Mouse (Mus musculus): ENCODE measurements around the gene 9030612E09Rik. TPM values are rescaled to one million over a fixed set of nuclear protein-coding genes. Genes with fewer than 3 reads are reported as not detected.

Gene 9030612E09Rik
- polyA plus RNA-seq, 1 experiment: not detected

GRCm38 (mm10) chr10:43164406-43164805, 10.1 kb upstream of the 9030612E09Rik start:
- TF ChIP-seq GATA1 (IDR thresholded peaks at IDR 0.05; ENCODE audit: borderline replicate concordance, low read length) (no peak), FLI1 (IDR thresholded peaks at IDR 0.05; ENCODE audit: low read length) (no peak)

GRCm38 (mm10) chr10:43166146-43166545, 8.4 kb upstream of the 9030612E09Rik start:
- Histone ChIP-seq H3K9me3 (peaks cover 26% of the 10 kb centered on the region), H3K4me1 (no peaks in the 10 kb centered on the region), H3K27me3 (replicated peaks) (peaks cover 30% of the 10 kb centered on the region), H3K36me3 (replicated peaks; ENCODE audit: low read length) (no peaks in the 10 kb centered on the region), H3K4me3 (replicated peaks) (no peak overlapping the region)
- TF ChIP-seq GATA1 (IDR thresholded peaks at IDR 0.05; ENCODE audit: borderline replicate concordance, low read length) (no peak), FLI1 (IDR thresholded peaks at IDR 0.05; ENCODE audit: low read length) (no peak)

More at GRCm38 (mm10) chr10:43164406-43164805, 10.1 kb upstream of the 9030612E09Rik start:
- Histone ChIP-seq H3K4me1 (no peaks in the 10 kb centered on the region), H3K36me3 (replicated peaks; ENCODE audit: low read length) (no peaks in the 10 kb centered on the region), H3K27me3 (replicated peaks) (peaks cover 21% of the 10 kb centered on the region), H3K4me3 (replicated peaks) (no peak overlapping the region), H3K9me3 (peaks cover 26% of the 10 kb centered on the region)

- TF ChIP-seq GATA1 (IDR thresholded peaks at IDR 0.05; ENCODE audit: borderline replicate concordance, low read length): no peak
- no peak for TF ChIP-seq FLI1 (IDR thresholded peaks at IDR 0.05; ENCODE audit: low read length)
- Histone ChIP-seq H3K9me3 (peaks cover 26% of the 10 kb centered on the region), H3K27me3 (replicated peaks) (peaks cover 34% of the 10 kb centered on the region), H3K4me3 (replicated peaks) (no peak overlapping the region), H3K4me1 (no peaks in the 10 kb centered on the region), H3K36me3 (replicated peaks; ENCODE audit: low read length) (no peaks in the 10 kb centered on the region)
These were observed 7.7 kb upstream of the 9030612E09Rik start for GRCm38 (mm10) chr10:43166817-43167216.

- TF ChIP-seq FLI1 (IDR thresholded peaks at IDR 0.05; ENCODE audit: low read length) (no peak), GATA1 (IDR thresholded peaks at IDR 0.05; ENCODE audit: borderline replicate concordance, low read length) (no peak)
- Histone ChIP-seq H3K36me3 (replicated peaks; ENCODE audit: low read length) (no peaks in the 10 kb centered on the region), H3K4me1 (peaks cover 13% of the 10 kb centered on the region), H3K27me3 (replicated peaks) (peaks cover 51% of the 10 kb centered on the region), H3K9me3 (peaks cover 10% of the 10 kb centered on the region), H3K4me3 (replicated peaks) (no peak overlapping the region)
These were observed 5.7 kb upstream of the 9030612E09Rik start for GRCm38 (mm10) chr10:43168847-43169246.

GRCm38 (mm10) chr10:43171106-43171505, 3.4 kb upstream of the 9030612E09Rik start:
- H3K4me1 ChIP-seq: peaks cover 30% of the 10 kb centered on the region
- no peak overlapping the region for H3K4me3 ChIP-seq (replicated peaks)
- peaks cover 74% of the 10 kb centered on the region for H3K27me3 ChIP-seq (replicated peaks)
- peaks cover 6% of the 10 kb centered on the region for H3K9me3 ChIP-seq
- TF ChIP-seq GATA1 (IDR thresholded peaks at IDR 0.05; ENCODE audit: borderline replicate concordance, low read length) (no peak), FLI1 (IDR thresholded peaks at IDR 0.05; ENCODE audit: low read length) (no peak)
- no peaks in the 10 kb centered on the region for H3K36me3 ChIP-seq (replicated peaks; ENCODE audit: low read length)

- Histone ChIP-seq H3K36me3 (replicated peaks; ENCODE audit: low read length) (no peaks in the 10 kb centered on the region), H3K4me1 (peaks cover 30% of the 10 kb centered on the region), H3K4me3 (replicated peaks) (no peak overlapping the region), H3K27me3 (replicated peaks) (peaks cover 80% of the 10 kb centered on the region), H3K9me3 (peaks cover 4% of the 10 kb centered on the region; the same call in 1 of the 2 replicates)
- no peak for TF ChIP-seq GATA1 (IDR thresholded peaks at IDR 0.05; ENCODE audit: borderline replicate concordance, low read length)
- TF ChIP-seq FLI1 (IDR thresholded peaks at IDR 0.05; ENCODE audit: low read length): no peak
These were observed 2.4 kb upstream of the 9030612E09Rik start for GRCm38 (mm10) chr10:43172066-43172465.

- H3K36me3 ChIP-seq (replicated peaks; ENCODE audit: low read length): no peaks in the 10 kb centered on the region
- H3K27me3 ChIP-seq (replicated peaks): peaks cover 82% of the 10 kb centered on the region
- peaks cover 4% of the 10 kb centered on the region; the same call in 1 of the 2 replicates for H3K9me3 ChIP-seq
- H3K4me1 ChIP-seq: peaks cover 30% of the 10 kb centered on the region
- H3K4me3 ChIP-seq (replicated peaks): no peak overlapping the region
- TF ChIP-seq FLI1 (IDR thresholded peaks at IDR 0.05; ENCODE audit: low read length) (no peak), GATA1 (IDR thresholded peaks at IDR 0.05; ENCODE audit: borderline replicate concordance, low read length) (no peak)
These were observed 1.9 kb upstream of the 9030612E09Rik start for GRCm38 (mm10) chr10:43172554-43172953.

GRCm38 (mm10) chr10:43173141-43173827, 1.2 kb upstream of the 9030612E09Rik start:
- no peak for TF ChIP-seq GATA1 (IDR thresholded peaks at IDR 0.05; ENCODE audit: borderline replicate concordance, low read length)
- TF ChIP-seq FLI1 (IDR thresholded peaks at IDR 0.05; ENCODE audit: low read length): no peak
- Histone ChIP-seq H3K4me1 (peaks cover 30% of the 10 kb centered on the region), H3K36me3 (replicated peaks; ENCODE audit: low read length) (no peaks in the 10 kb centered on the region), H3K9me3 (peaks cover 4% of the 10 kb centered on the region; the same call in 1 of the 2 replicates), H3K27me3 (replicated peaks) (peaks cover 84% of the 10 kb centered on the region), H3K4me3 (replicated peaks) (peak overlapping the region; percentile 91)

GRCm38 (mm10) chr10:43173828-43174325, 627 bp upstream of the 9030612E09Rik start:
- Histone ChIP-seq H3K36me3 (replicated peaks; ENCODE audit: low read length) (no peaks in the 10 kb centered on the region), H3K27me3 (replicated peaks) (peaks cover 83% of the 10 kb centered on the region), H3K9me3 (peaks cover 4% of the 10 kb centered on the region; the same call in 1 of the 2 replicates), H3K4me3 (replicated peaks) (peak overlapping the region; percentile 91), H3K4me1 (peaks cover 30% of the 10 kb centered on the region)
- TF ChIP-seq GATA1 (IDR thresholded peaks at IDR 0.05; ENCODE audit: borderline replicate concordance, low read length): no peak

- TF ChIP-seq GATA1 (IDR thresholded peaks at IDR 0.05; ENCODE audit: borderline replicate concordance, low read length) (no peak), FLI1 (IDR thresholded peaks at IDR 0.05; ENCODE audit: low read length) (no peak)
- Histone ChIP-seq H3K36me3 (replicated peaks; ENCODE audit: low read length) (no peaks in the 10 kb centered on the region), H3K9me3 (no peaks in the 10 kb centered on the region), H3K4me1 (peaks cover 30% of the 10 kb centered on the region), H3K4me3 (replicated peaks) (peak overlapping the region; percentile 91), H3K27me3 (replicated peaks) (peaks cover 81% of the 10 kb centered on the region)
These were observed 675 bp downstream of the 9030612E09Rik start for GRCm38 (mm10) chr10:43175156-43175601.

All from megakaryocyte, embryonic 14.5 days (primary cell).